Mouse (Mus musculus): ENCODE data around the gene Tro. TPM values are rescaled to one million over a fixed set of nuclear protein-coding genes. Genes with fewer than 3 reads are reported as not detected.

Tro gene
- polyA plus RNA-seq (2012) = 0.03 and 0.34 TPM in 2 replicates

GRCm38 (mm10) chrX:150656908-150657796, at the start of gene Tro:
Gene Tro, minus strand, starts transcription at chrX:150657583.

Other genes starting within 250 kb of the Tro start
- 1.1 and 1.6 TPM in 2 replicates for gene Tmem29, start 198.4 kb downstream of the Tro start, polyA plus RNA-seq (2012)
- gene Alas2, start 110.2 kb downstream of the Tro start, polyA plus RNA-seq (2012) = 0.34 and 0.42 TPM in 2 replicates
- gene Pfkfb1, start 69.4 kb downstream of the Tro start, polyA plus RNA-seq (2012) = 0.23 and 0.29 TPM in 2 replicates
- gene Apex2, start 67.7 kb downstream of the Tro start, polyA plus RNA-seq (2012) = 0.82 and 1.4 TPM in 2 replicates
- 7.9 and 9.9 TPM in 2 replicates for gene Maged2, start 156.8 kb upstream of the Tro start, polyA plus RNA-seq (2012)

All from megakaryocyte-erythroid progenitor cell, adult 5 weeks (primary cell).